ENCODE assay signal across 24 mouse cellular contexts in genomic region chr19:36938008-36938407, GRCm38 (mm10). TPM values are rescaled to one million over a fixed set of nuclear protein-coding genes. Genes with fewer than 3 reads are reported as not detected.
DNase-seq lines count a peak whose midpoint lies in the region; ATAC-seq and TF ChIP-seq lines count a peak whose summit lies in the region.
"Had no signal": no experiment of that assay in that cellular context is flagged by ENCODE, and none has a peak within 500 bp of the region (broad histone marks: within the 10 kb centered on the region; RNA-seq: fewer than 3 reads in every experiment).

No protein-coding gene starts in this region.

- no peak for TF ChIP-seq POLR2A in myocyte (IDR thresholded peaks at IDR 0.05; ENCODE audit: insufficient read length, low read depth)

- H3K36me3 ChIP-seq in myocyte (ENCODE audit: control insufficient read depth, insufficient read depth): no peaks in the 10 kb centered on the region
- H3K36me3 ChIP-seq: heart, embryonic 10.5 days had no signal

- ATAC-seq in erythroblast, adult 5-6 weeks (replicated peaks; ENCODE audit: low FRiP score, poor library complexity, severe bottlenecking): 0 out of 2 replicates have a peak, but pooled peaks have one; percentile 48
- 0 out of 2 replicates have a peak, but pooled peaks have one; percentile 28 for ATAC-seq in erythroid progenitor cell, adult 5-6 weeks (replicated peaks; ENCODE audit: low FRiP score, poor library complexity, severe bottlenecking)
- ATAC-seq: CD4-positive, CD25-positive, alpha-beta regulatory T cell, adult 4 months; forebrain, embryonic 13.5 days; forebrain, embryonic 16.5 days; hindbrain, postnatal 0 days had no signal

- no peaks in the 10 kb centered on the region for H3K27me3 ChIP-seq in myocyte (ENCODE audit: control insufficient read depth, insufficient read depth, insufficient read length)
- H3K27me3 ChIP-seq: forebrain, embryonic 13.5 days; heart, embryonic 13.5 days had no signal

- peaks cover 97% of the 10 kb centered on the region for H3K79me2 ChIP-seq in myocyte (ENCODE audit: control insufficient read depth, insufficient read depth)

- no peak overlapping the region for H3K4me3 ChIP-seq in myocyte
- H3K4me3 ChIP-seq: forebrain, embryonic 10.5 days; forebrain, embryonic 13.5 days; heart, adult 2 months; heart, embryonic 10.5 days; heart, embryonic 13.5 days had no signal

- peak; percentile 43 for DNase-seq in lung, postnatal 25 days (ENCODE audit: low spot score)
- no peak for DNase-seq in urinary bladder, adult 2 months (ENCODE audit: low spot score)
- no peak for DNase-seq in layer of hippocampus, adult 9-10 months (ENCODE audit: low spot score)
- DNase-seq: adrenal gland, postnatal 10 days; adrenal gland, postnatal 36 days; cerebellum, adult 18-20 months; cerebellum, adult 9-10 months; cerebellum, postnatal 14 days; gastrocnemius, postnatal 10 days; gastrocnemius, postnatal 36 days; heart, adult 2 months; heart, postnatal 14 days; heart, postnatal 4 days had no signal

- no peak overlapping the region for H3ac ChIP-seq in myocyte (ENCODE audit: control insufficient read depth, insufficient read length)

- no peak overlapping the region for H3K4me2 ChIP-seq in myocyte (ENCODE audit: low read depth)
- H3K4me2 ChIP-seq: forebrain, embryonic 13.5 days; heart, embryonic 13.5 days; hindbrain, embryonic 14.5 days had no signal

TF ChIP-seq in myocyte, 11 proteins besides CTCF, POLR2A, EP300 and RAD21:
- peak in 2 of 3 experiments; percentile 37 to 60 for TF ChIP-seq MYOD1 (IDR thresholded peaks at IDR 0.05; ENCODE audit: control insufficient read depth in 1 of 3, insufficient read length in 2 of 3, low read depth in 2 of 3)
- TF ChIP-seq TCF3 (IDR thresholded peaks at IDR 0.05; ENCODE audit: insufficient read length, low read depth): no peak

RNA-seq across cellular contexts. Expression of gene Btaf1, which starts 12.1 kb away (rescaled TPM):
- total RNA-seq in erythroblast, adult 5-6 weeks (2015; ENCODE audit: low replicate concordance): 43.6 and 57.3 TPM in 2 replicates
- 117 and 148 TPM in 2 replicates for total RNA-seq in erythroblast, adult 5-6 weeks (2017; ENCODE audit: low replicate concordance)
- 90.5 and 95.2 TPM in 2 replicates for total RNA-seq in erythroid progenitor cell, adult 5-6 weeks (2015; ENCODE audit: low replicate concordance)
- 178 and 227 TPM in 2 replicates for total RNA-seq in erythroid progenitor cell, adult 5-6 weeks (2017; ENCODE audit: low replicate concordance)
- polyA plus RNA-seq in myocyte (2012; fragmentation: generic; extraction: Trizol): 4.8 TPM
- polyA plus RNA-seq in urinary bladder, adult 2 months (2012; rRNA removed): 9.1 and 9.6 TPM in 2 replicates

RNA-seq across cellular contexts. Expression of gene Fgfbp3, which starts 18.6 kb away (rescaled TPM):
- total RNA-seq in erythroblast, adult 5-6 weeks (2015; ENCODE audit: low replicate concordance): 3.5 and 4.2 TPM in 2 replicates
- total RNA-seq in erythroblast, adult 5-6 weeks (2017; ENCODE audit: low replicate concordance): 1.1 and 2.8 TPM in 2 replicates
- not detected in 2 replicates for total RNA-seq in erythroid progenitor cell, adult 5-6 weeks (2015; ENCODE audit: low replicate concordance)
- 1.6 and 6.5 TPM in 2 replicates for total RNA-seq in erythroid progenitor cell, adult 5-6 weeks (2017; ENCODE audit: low replicate concordance)
- 1.1 TPM for polyA plus RNA-seq in myocyte (2012; fragmentation: generic; extraction: Trizol)
- polyA plus RNA-seq in urinary bladder, adult 2 months (2012; rRNA removed): 3.8 and 4.6 TPM in 2 replicates
- polyA plus RNA-seq: CD4-positive, CD25-positive, alpha-beta regulatory T cell, adult 4 months had no signal
